Mouse (Mus musculus): ENCODE data around the gene Plin5. TPM values are rescaled to one million over a fixed set of nuclear protein-coding genes. Genes with fewer than 3 reads are reported as not detected.
"Not testable (repeated sequence)": the region's sequence is repeated elsewhere in the genome, so short reads cannot be mapped to it uniquely, and the experiment has no call there.

The Plin5 gene
- polyA plus RNA-seq, 1 experiment from 2014 or later = not detected

GRCm38 (mm10) chr17:56112743-56113142, 4.7 kb downstream of the Plin5 start:
- Histone ChIP-seq H3K9me3 (no peaks in the 10 kb centered on the region), H3K27me3 (peaks cover 25% of the 10 kb centered on the region), H3K4me2 (replicated peaks) (no peak overlapping the region), H3K36me3 (peaks cover 11% of the 10 kb centered on the region; the same call in 1 of the 2 replicates), H3K9ac (no peak overlapping the region), H3K4me3 (no peak overlapping the region), H3K4me1 (peaks cover 5% of the 10 kb centered on the region), H3K27ac (no peak overlapping the region)
- ATAC-seq (ENCODE audit: low FRiP score, low read depth) = no peak
- 84% methylated on average over 3 of the region's 3 CpGs for WGBS

GRCm38 (mm10) chr17:56111864-56112263, 5.5 kb downstream of the Plin5 start:
- Histone ChIP-seq H3K9ac (no peak overlapping the region), H3K4me2 (replicated peaks) (no peak overlapping the region), H3K27ac (no peak overlapping the region), H3K9me3 (no peaks in the 10 kb centered on the region), H3K27me3 (peaks cover 16% of the 10 kb centered on the region), H3K4me1 (no peaks in the 10 kb centered on the region), H3K4me3 (no peak overlapping the region), H3K36me3 (peaks cover 19% of the 10 kb centered on the region; the same call in 1 of the 2 replicates)
- ATAC-seq (ENCODE audit: low FRiP score, low read depth) = no peak
- 46% methylated on average over 5 of the region's 5 CpGs for WGBS

- Histone ChIP-seq H3K27ac (no peak overlapping the region), H3K9ac (no peak overlapping the region), H3K27me3 (peaks cover 8% of the 10 kb centered on the region), H3K4me1 (no peaks in the 10 kb centered on the region), H3K4me2 (replicated peaks) (no peak overlapping the region), H3K36me3 (peaks cover 20% of the 10 kb centered on the region; the same call in 1 of the 2 replicates), H3K4me3 (no peak overlapping the region), H3K9me3 (no peaks in the 10 kb centered on the region)
- WGBS = 80% methylated on average over 1 of the region's 1 CpGs
- ATAC-seq (ENCODE audit: low FRiP score, low read depth) = no peak
Measured at GRCm38 (mm10) chr17:56111021-56111420, 6.4 kb downstream of the Plin5 start.

- no peaks in the 10 kb centered on the region for H3K4me1 ChIP-seq
- no peak overlapping the region for H3K9ac ChIP-seq
- H3K27me3 ChIP-seq = peaks cover 3% of the 10 kb centered on the region; the same call in 1 of the 2 replicates
- no peak overlapping the region for H3K4me2 ChIP-seq (replicated peaks)
- no peak overlapping the region for H3K4me3 ChIP-seq
- 72% methylated on average over 4 of the region's 4 CpGs for WGBS
- peaks cover 20% of the 10 kb centered on the region; the same call in 1 of the 2 replicates for H3K36me3 ChIP-seq
- no peak for ATAC-seq (ENCODE audit: low FRiP score, low read depth)
- H3K9me3 ChIP-seq = no peaks in the 10 kb centered on the region
- no peak overlapping the region for H3K27ac ChIP-seq
Measured at GRCm38 (mm10) chr17:56110571-56110970, 6.8 kb downstream of the Plin5 start.

GRCm38 (mm10) chr17:56109219-56110051, 8.0 kb downstream of the Plin5 start, which contains the start of gene Plin4:
Gene Plin4 (minus strand): TSS chr17:56109803.
- Histone ChIP-seq H3K4me1 (no peaks in the 10 kb centered on the region), H3K9me3 (no peaks in the 10 kb centered on the region), H3K9ac (no peak within 1 kb of the TSS), H3K4me3 (no peak within 1 kb of the TSS), H3K36me3 (peaks cover 20% of the 10 kb centered on the region; the same call in 1 of the 2 replicates), H3K27ac (no peak within 1 kb of the TSS), H3K27me3 (no peaks in the 10 kb centered on the region), H3K4me2 (replicated peaks) (no peak within 1 kb of the TSS)
- 54% methylated on average over 10 of the region's 10 CpGs for WGBS
- no peak for ATAC-seq (ENCODE audit: low FRiP score, low read depth)

- H3K9me3 ChIP-seq = no peaks in the 10 kb centered on the region
- 77% methylated on average over 6 of the region's 6 CpGs for WGBS
Measured at GRCm38 (mm10) chr17:56108334-56109044, 8.9 kb downstream of the Plin5 start.

GRCm38 (mm10) chr17:56107736-56108135, 9.7 kb downstream of the Plin5 start:
- no peak overlapping the region for H3K9ac ChIP-seq
- H3K4me2 ChIP-seq (replicated peaks) = no peak overlapping the region
- no peaks in the 10 kb centered on the region for H3K4me1 ChIP-seq
- H3K4me3 ChIP-seq = no peak overlapping the region
- no peaks in the 10 kb centered on the region for H3K27me3 ChIP-seq
- no peaks in the 10 kb centered on the region for H3K9me3 ChIP-seq
- 56% methylated on average over 2 of the region's 2 CpGs for WGBS
- ATAC-seq (ENCODE audit: low FRiP score, low read depth) = no peak
- peaks cover 33% of the 10 kb centered on the region for H3K36me3 ChIP-seq
- H3K27ac ChIP-seq = no peak overlapping the region

More at GRCm38 (mm10) chr17:56108334-56109044, 8.9 kb downstream of the Plin5 start:
- Histone ChIP-seq H3K36me3 (peaks cover 26% of the 10 kb centered on the region), H3K9ac (no peak overlapping the region), H3K27ac (no peak overlapping the region), H3K27me3 (no peaks in the 10 kb centered on the region), H3K4me2 (replicated peaks) (no peak overlapping the region), H3K4me1 (no peaks in the 10 kb centered on the region), H3K4me3 (no peak overlapping the region)
- no peak for ATAC-seq (ENCODE audit: low FRiP score, low read depth)

GRCm38 (mm10) chr17:56106981-56107380, 10.4 kb downstream of the Plin5 start:
- no peak overlapping the region for H3K27ac ChIP-seq
- no peaks in the 10 kb centered on the region for H3K4me1 ChIP-seq
- peaks cover 38% of the 10 kb centered on the region for H3K36me3 ChIP-seq
- no peak overlapping the region for H3K9ac ChIP-seq
- no peaks in the 10 kb centered on the region for H3K27me3 ChIP-seq
- no peak overlapping the region for H3K4me3 ChIP-seq
- H3K9me3 ChIP-seq = no peaks in the 10 kb centered on the region
- H3K4me2 ChIP-seq (replicated peaks) = no peak overlapping the region
- 66% methylated on average over 4 of the region's 4 CpGs for WGBS
- no peak for ATAC-seq (ENCODE audit: low FRiP score, low read depth)

- not testable (repeated sequence) for ATAC-seq (ENCODE audit: low FRiP score, low read depth); H3K4me2 ChIP-seq (replicated peaks); H3K27ac ChIP-seq; H3K4me1 ChIP-seq; H3K27me3 ChIP-seq; H3K4me3 ChIP-seq; H3K9ac ChIP-seq; H3K9me3 ChIP-seq
- 98% methylated on average over 4 of the region's 4 CpGs for WGBS
- peaks cover 43% of the 10 kb centered on the region for H3K36me3 ChIP-seq
Measured at GRCm38 (mm10) chr17:56106436-56106835, 11.0 kb downstream of the Plin5 start.

- H3K4me1 ChIP-seq; H3K9me3 ChIP-seq; ATAC-seq (ENCODE audit: low FRiP score, low read depth); H3K27me3 ChIP-seq; H3K9ac ChIP-seq; H3K4me3 ChIP-seq; H3K27ac ChIP-seq; H3K4me2 ChIP-seq (replicated peaks): not testable (repeated sequence)
- whole genome bisulfite sequencing = 89% methylated on average over 2 of the region's 5 CpGs
- peaks cover 59% of the 10 kb centered on the region for H3K36me3 ChIP-seq
Measured at GRCm38 (mm10) chr17:56104821-56105220, 12.6 kb downstream of the Plin5 start.

GRCm38 (mm10) chr17:56103465-56104285, 13.7 kb downstream of the Plin5 start:
- 96% methylated on average over 8 of the region's 8 CpGs for WGBS
- ATAC-seq (ENCODE audit: low FRiP score, low read depth) = no peak
- Histone ChIP-seq H3K9ac (no peak overlapping the region), H3K9me3 (no peaks in the 10 kb centered on the region), H3K27me3 (no peaks in the 10 kb centered on the region), H3K4me1 (no peaks in the 10 kb centered on the region), H3K4me3 (no peak overlapping the region), H3K36me3 (peaks cover 68% of the 10 kb centered on the region), H3K27ac (no peak overlapping the region), H3K4me2 (replicated peaks) (no peak overlapping the region)

Measured in limb, embryonic 13.5 days (tissue).